Mouse (Mus musculus) cerebellum, postnatal 10 days (tissue): ENCODE measurements at regions not wholly inside any gene's neighbourhood (a gene's known extent, or its start where the extent isn't known, plus 50 kb on each side); places are given as distances from the start of the nearest gene placed in this dataset.

Source experiments
- DNase-seq, 2 experiments: peaks; one replicate each; pipeline ENCODE4 v3.0.0; 2021; ENCODE audit warnings: mixed read lengths in 2 of 2

GRCm38 (mm10) chr7:93646658-93647057 lies 567.0 kb downstream of the Fam181b start:
- DNase-seq: no peak

DNA sequence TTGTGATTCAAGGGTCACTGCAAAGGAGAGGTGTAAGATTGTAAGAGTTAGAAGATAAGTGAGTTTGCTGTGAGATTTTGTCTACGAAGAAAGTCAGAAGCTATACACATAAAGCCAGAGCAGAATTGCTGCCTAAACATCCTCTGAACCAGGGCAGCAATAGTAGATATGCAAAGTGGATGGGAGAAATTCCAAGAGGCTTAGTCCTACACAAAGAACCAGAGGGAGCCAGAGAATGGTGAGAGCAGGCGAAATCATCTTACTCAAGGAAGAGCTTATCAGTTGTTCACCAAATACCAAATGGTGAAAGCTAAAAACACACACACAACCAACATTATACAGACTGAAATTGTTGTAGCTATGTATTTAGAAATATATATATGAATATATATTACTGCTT lies 586.1 kb downstream of the Fam181b start:
- no peak for DNase-seq

DNA sequence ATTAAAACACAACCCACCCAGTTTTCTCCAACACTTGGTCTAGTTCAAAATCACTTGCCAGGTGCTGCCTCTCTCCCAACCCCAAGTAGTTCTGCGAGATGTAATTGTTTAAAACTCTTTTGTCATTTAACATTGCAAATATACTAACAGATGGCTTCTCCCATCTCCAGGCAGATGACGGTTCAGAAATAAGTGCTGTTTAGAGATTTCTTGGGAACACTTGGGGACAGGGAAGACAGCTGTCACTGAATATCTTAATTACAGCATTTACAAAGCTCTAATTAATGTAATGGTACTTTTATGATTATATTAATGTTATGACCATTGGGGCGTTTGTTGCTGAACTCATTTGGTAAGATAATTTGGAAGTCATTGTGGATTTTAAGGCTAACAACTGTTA lies 592.2 kb downstream of the Fam181b start:
- DNase-seq: peak; percentile 13 to 26

- peak; percentile 37 to 62 for DNase-seq
These were observed 592.8 kb downstream of the Fam181b start for GRCm38 (mm10) chr7:93672496-93672895.
